Mouse (Mus musculus) thymus, adult 2 months (tissue): ENCODE data around the gene Thada. TPM values are rescaled to one million over a fixed set of nuclear protein-coding genes. Genes with fewer than 3 reads are reported as not detected.

Experiments
- DNase-seq: peaks from one replicate; pipeline ENCODE4 v3.0.0; 2021
- H3K27ac ChIP-seq: fragments of 200-500 bp; 2 replicates; pipeline ENCODE4 v1.5.1; 2012; ENCODE audit warnings: low read length, control low read depth; ENCODE audit not compliant: control insufficient read depth, insufficient read depth
- H3K27me3 ChIP-seq: fragments of 200-500 bp; 2 replicates; pipeline ENCODE4 v1.6.1; 2012; ENCODE audit warnings: mild to moderate bottlenecking, low read length, moderate library complexity, mixed read lengths; ENCODE audit not compliant: control insufficient read depth, insufficient read depth
- H3K36me3 ChIP-seq: fragments of 200-500 bp; 2 replicates; pipeline ENCODE4 v1.6.1; 2012; ENCODE audit warnings: mild to moderate bottlenecking, low read length, moderate library complexity; ENCODE audit not compliant: control insufficient read depth, insufficient read depth
- H3K4me1 ChIP-seq: fragments of 200-500 bp; replicated peaks from 2 replicates; pipeline ENCODE4 v1.6.1; 2012; ENCODE audit warnings: low read length; ENCODE audit not compliant: control insufficient read depth, insufficient read depth
- H3K4me3 ChIP-seq: fragments of 200-500 bp; 2 replicates; pipeline ENCODE4 v1.5.1; 2012; ENCODE audit warnings: mild to moderate bottlenecking, low read length, control low read depth, moderate library complexity; ENCODE audit not compliant: control insufficient read depth, insufficient read depth
- CTCF ChIP-seq: fragments of 200-500 bp; IDR thresholded peaks from 2 replicates; pipeline ENCODE4 v1.5.1; 2012; ENCODE audit warnings: mild to moderate bottlenecking, control low read depth, low read length, moderate library complexity, borderline replicate concordance; ENCODE audit not compliant: control insufficient read depth, poor library complexity, insufficient read depth; ENCODE audit errors: extremely low read depth
- POLR2A ChIP-seq: fragments of 200-500 bp; IDR thresholded peaks from 2 replicates; pipeline ENCODE4 v1.6.1; 2012; ENCODE audit warnings: mild to moderate bottlenecking, low read length, control low read depth, moderate library complexity; ENCODE audit not compliant: control insufficient read depth, poor library complexity, insufficient read depth; ENCODE audit errors: extremely low read depth
- WGBS: fragments of 180-500 bp; shearing (Covaris S2); methylation state at CpG from one replicate; pipeline ENCODE4 v1.1.7; 2018; 5-methylcytosine and 5-hydroxymethylcytosine counted together
- polyA plus RNA-seq: library from polyadenylated mRNA; depleted of rRNA; stranded (reverse); fragments of >200 nt; gene quantifications from 2 replicates; pipeline ENCODE4 v1.2.3, GENCODE M21; 2012

Gene Thada
- polyA plus RNA-seq, 1 experiment = 40.1 TPM

GRCm38 (mm10) chr17:84167377-84167776 lies 298.6 kb downstream of the Thada start:
- Histone ChIP-seq H3K36me3 (no peaks in the 10 kb centered on the region), H3K27me3 (no peaks in the 10 kb centered on the region), H3K27ac (no peak overlapping the region), H3K4me3 (no peak overlapping the region), H3K4me1 (peaks cover 51% of the 10 kb centered on the region)
- 78% methylated on average over 4 of the region's 4 CpGs for WGBS
- TF ChIP-seq CTCF = no peak
- DNase-seq = no peak

DNA sequence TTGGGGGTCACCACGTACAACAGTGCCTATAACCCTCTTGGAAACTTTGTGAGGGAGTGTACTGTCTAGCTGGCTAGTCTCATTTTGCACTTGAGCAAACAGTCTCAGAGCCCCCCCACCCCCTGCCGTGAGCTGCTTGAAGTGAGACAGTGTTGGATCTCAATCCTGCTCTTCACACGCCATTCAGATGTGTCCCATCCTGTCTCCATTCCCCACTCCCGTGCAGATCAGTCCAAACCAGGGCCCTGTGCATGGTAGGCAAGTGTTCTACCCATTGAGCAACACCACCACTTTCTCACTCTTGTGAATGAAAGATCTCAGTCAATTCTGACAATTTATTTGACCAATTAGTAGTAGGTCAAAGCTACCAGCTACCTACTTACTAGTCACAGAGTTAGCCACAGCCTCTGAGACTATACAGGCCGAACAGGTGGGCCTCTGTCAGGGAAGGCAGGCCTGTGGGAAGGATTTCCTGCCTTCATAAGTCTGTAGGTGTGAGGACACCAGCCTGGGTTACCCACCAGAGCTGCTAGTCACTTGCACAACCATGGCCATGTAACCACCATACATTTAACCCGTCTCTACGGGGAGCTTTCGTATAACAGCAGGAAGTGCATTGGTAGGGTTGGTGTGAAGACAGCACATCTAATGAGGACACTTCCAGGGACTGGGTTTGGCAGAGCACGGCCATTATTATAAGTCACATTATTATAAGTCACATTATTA lies 299.7 kb downstream of the Thada start:
- Histone ChIP-seq H3K4me1 (peaks cover 62% of the 10 kb centered on the region), H3K27ac (peak overlapping the region; percentile 3; the same call in 1 of the 2 replicates), H3K27me3 (no peaks in the 10 kb centered on the region), H3K4me3 (no peak overlapping the region), H3K36me3 (no peaks in the 10 kb centered on the region)
- peak; percentile 31 for DNase-seq
- TF ChIP-seq POLR2A (no peak), CTCF (no peak)
- 50% methylated on average over 9 of the region's 9 CpGs for WGBS

- Histone ChIP-seq H3K27me3 (no peaks in the 10 kb centered on the region), H3K36me3 (no peaks in the 10 kb centered on the region), H3K4me1 (peaks cover 68% of the 10 kb centered on the region), H3K4me3 (no peak overlapping the region), H3K27ac (no peak overlapping the region)
- no peak for TF ChIP-seq CTCF
- TF ChIP-seq POLR2A = no peak
- no peak for DNase-seq
- WGBS = 90% methylated on average over 3 of the region's 3 CpGs
Measured at GRCm38 (mm10) chr17:84165735-84166134, 300.3 kb downstream of the Thada start.

DNA sequence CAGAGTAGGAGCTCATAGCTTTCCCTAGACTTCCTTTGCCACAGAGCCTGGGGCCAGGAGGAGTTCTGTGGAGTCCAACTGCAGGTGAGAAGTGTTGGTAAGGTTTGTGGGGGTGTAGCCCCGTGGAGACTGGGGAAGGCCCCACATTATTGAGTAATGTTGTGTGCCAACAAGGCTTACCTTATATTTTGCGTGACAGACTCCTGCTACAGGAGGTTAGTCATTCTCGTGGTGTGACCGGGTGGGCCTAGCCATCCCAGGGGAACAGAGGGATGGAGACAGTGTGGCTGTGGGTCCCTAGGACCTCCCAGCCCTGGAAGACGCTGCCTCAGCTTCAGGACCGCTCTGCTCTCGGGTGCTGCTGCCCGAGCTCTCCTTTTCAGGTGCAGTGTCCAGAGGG lies 301.9 kb downstream of the Thada start:
- H3K27me3 ChIP-seq = no peaks in the 10 kb centered on the region
- DNase-seq = peak; percentile 10
- no peak for TF ChIP-seq CTCF
- TF ChIP-seq POLR2A = no peak
- no peak overlapping the region for H3K4me3 ChIP-seq
- peaks cover 81% of the 10 kb centered on the region for H3K4me1 ChIP-seq
- H3K27ac ChIP-seq = peak overlapping the region; percentile 92; the same call in 1 of the 2 replicates
- 84% methylated on average over 8 of the region's 8 CpGs for WGBS
- no peaks in the 10 kb centered on the region for H3K36me3 ChIP-seq

- Histone ChIP-seq H3K36me3 (no peaks in the 10 kb centered on the region), H3K27me3 (no peaks in the 10 kb centered on the region), H3K4me1 (peaks cover 89% of the 10 kb centered on the region), H3K27ac (peak overlapping the region; percentile 92), H3K4me3 (no peak overlapping the region)
- DNase-seq = peak; percentile 52
- WGBS = 19% methylated on average over 12 of the region's 12 CpGs
- TF ChIP-seq CTCF (no peak), POLR2A (no peak)
Measured at GRCm38 (mm10) chr17:84163066-84163785, 302.8 kb downstream of the Thada start.

DNA sequence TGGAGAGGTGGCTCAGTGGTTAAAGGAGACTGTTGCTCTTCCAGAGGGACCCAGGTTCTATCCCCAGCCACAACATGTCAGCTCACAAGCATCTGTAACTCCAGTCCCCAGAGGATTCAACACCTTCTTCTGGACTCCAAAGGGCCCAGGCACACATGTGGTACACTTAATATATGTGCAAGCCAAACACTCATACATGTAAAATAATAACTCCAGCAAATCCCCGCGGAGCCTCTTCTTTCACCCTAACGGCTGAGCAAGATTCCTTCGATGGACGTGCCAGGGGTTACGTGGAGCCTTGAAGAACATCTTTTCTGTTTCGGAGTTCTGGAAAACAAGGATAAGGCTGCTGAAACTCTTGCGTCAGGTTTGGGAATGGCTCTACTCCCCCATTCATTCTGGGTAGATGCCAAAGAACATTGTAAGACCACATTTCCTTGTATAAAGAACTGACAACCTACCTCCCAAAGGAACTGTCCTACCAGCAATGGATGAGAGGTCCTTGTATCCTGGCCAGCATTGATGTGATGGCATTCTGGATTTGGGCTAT lies 303.7 kb downstream of the Thada start:
- peaks cover 95% of the 10 kb centered on the region for H3K4me1 ChIP-seq
- DNase-seq = no peak
- H3K4me3 ChIP-seq = no peak overlapping the region
- H3K27ac ChIP-seq = peak overlapping the region; percentile 92
- WGBS = 92% methylated on average over 8 of the region's 8 CpGs
- TF ChIP-seq CTCF (no peak), POLR2A (no peak)
- H3K27me3 ChIP-seq = no peaks in the 10 kb centered on the region
- no peaks in the 10 kb centered on the region for H3K36me3 ChIP-seq
